Mouse (Mus musculus) thymus, postnatal 0 days (tissue): ENCODE measurements around the gene Myh6. TPM values are rescaled to one million over a fixed set of nuclear protein-coding genes. Genes with fewer than 3 reads are reported as not detected.

Experiments
- DNase-seq: peaks from one replicate; pipeline ENCODE4 v3.0.0-alpha.2; 2015; ENCODE audit warnings: low spot score
- polyA plus RNA-seq: library from polyadenylated mRNA; unstranded; fragments of >200 nt; fragmentation: Nextera tagmentation; extraction: Ambion mirVana; gene quantifications from 2 replicates; pipeline ENCODE4 v1.2.1, GENCODE M21; 2015

The Myh6 gene
- polyA plus RNA-seq, 1 experiment from 2014 or later: 0.34 TPM

DNA sequence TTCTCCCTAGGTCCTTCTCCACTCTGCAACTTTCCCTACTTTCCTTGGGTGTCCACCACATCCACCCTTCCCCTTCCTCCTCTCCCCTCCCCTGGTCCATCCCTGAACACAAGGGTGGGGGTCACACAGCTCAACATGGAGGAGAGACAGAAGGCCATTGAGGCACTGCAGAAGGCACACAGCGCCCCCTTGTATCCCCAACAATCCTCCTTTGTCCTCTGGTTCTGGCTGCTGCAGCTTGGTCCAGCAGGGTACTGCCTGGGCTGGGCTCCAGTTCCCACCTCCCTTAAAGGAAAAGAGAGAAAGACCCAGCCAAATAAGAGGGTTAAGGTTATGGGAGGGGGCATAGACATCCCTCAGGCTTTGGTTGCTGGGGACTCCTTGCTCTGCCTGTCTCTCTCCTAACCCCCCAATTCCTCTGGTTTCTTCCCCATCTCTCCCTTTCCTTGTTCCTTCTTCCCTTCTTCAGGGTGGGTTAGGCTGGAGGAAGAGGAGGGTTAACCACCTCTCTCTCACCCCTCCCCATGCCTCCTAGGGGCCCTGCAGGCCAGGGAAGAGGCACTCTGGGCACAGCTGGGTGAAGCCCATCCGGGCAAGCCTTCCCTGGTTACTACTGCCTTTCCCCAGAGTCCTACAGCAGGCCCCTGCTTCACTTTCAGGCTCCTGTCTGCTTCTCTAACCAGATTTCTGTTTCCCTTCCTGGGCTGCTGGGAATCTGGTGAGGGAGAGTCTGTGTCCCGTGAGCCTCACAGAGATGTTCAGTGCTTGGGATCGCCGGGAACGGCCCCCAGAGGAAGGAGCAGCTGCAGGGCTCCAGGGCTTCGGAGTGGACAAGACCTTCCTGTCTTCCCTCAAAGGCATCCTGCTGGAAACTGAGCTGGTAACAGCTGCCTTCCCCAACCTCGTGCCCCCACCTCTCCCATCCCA, 30.6 kb downstream of the Myh6 start, which contains the start of gene Cmtm5:
Gene Cmtm5 (plus strand): TSS at position 358 of the 927 bp plus-strand sequence.
- no peak for DNase-seq

DNA sequence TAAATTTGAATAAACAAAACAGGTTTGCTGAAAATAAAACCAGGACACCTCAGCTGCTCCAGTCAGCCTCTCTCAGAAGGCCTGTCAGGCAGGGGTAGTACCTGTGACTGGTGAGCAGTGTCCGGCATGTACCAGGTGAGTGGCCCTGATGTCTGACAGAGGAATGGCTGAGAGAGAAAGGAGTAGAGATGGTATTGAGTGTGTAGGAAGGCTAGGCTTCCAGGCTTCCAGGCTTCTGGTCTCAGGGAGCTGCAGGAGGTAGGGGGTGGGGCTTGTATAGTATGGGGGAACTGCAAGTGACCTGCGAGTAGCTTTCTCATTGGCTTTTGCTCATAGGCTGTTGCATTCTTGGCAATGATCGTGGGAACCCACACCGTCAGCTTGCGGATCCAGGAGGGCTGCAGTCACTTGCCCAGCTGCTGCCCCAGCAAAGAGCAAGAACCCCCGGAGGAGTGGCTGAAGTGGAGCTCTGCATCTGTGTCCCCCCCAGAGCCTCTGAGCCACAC, 34.0 kb downstream of the Myh6 start, which contains the start of gene Il25:
Gene Il25 (plus strand): TSS at position 51 of the 506 bp plus-strand sequence.
- no peak for DNase-seq

DNA sequence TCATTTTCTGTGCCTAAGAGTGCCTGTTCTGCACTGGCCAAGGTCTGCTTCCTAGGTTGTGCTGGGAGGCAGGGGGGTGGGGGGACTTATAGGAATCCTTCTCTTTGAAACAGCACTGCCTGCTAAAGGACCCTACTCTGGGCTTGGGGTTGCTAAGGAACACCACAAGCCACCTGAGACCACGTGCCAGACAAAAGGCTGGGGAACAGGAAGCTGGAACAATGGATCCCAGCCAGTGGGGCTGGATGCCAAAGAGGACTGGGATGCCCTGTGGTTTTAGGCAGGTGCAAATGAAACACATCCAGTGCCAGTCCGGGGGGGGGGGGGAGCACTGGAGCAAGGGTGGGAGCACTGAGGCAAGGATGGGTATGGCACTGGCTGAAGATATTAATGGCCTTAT, 36.3 kb downstream of the Myh6 start:
- no peak for DNase-seq

DNA sequence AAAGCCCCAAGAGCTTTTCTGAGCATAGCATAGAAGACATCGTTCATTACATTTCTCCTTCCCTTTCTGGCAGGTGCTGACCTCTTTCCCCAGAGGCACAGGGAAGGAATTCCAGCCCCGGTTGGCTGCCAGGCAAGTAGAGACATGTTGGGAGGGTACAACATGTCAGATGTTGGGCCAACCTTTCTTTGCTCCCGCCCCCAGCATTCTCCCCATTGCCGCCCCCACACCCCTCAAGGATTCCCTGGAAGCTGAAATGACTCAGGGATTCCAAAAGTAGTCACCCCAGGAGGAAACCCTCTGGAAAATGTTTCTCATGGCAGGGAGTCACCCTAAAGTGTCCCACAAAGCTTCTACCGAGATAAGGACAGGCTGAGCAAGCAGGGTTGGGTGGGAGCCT, 36.9 kb downstream of the Myh6 start:
- no peak for DNase-seq

DNA sequence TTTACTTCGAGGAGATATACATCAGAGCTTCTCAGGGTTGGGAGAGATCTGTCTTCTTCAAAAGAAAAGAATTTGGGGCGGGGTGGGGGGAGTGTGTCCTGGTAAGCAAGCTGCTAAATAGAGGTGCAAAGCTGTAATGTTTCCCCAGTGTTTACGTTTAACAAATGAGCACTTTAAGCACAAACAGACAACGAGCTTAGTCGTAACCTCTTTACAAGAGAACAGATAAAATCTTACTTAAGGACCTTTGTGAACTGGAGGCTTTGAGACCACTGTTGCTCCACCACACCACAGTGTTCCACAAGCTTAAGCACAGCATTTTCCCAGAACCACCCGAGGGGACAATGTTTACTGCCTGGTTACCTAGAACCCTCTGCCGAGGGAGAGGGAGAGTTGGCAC, 39.4 kb downstream of the Myh6 start:
- DNase-seq: no peak

DNA sequence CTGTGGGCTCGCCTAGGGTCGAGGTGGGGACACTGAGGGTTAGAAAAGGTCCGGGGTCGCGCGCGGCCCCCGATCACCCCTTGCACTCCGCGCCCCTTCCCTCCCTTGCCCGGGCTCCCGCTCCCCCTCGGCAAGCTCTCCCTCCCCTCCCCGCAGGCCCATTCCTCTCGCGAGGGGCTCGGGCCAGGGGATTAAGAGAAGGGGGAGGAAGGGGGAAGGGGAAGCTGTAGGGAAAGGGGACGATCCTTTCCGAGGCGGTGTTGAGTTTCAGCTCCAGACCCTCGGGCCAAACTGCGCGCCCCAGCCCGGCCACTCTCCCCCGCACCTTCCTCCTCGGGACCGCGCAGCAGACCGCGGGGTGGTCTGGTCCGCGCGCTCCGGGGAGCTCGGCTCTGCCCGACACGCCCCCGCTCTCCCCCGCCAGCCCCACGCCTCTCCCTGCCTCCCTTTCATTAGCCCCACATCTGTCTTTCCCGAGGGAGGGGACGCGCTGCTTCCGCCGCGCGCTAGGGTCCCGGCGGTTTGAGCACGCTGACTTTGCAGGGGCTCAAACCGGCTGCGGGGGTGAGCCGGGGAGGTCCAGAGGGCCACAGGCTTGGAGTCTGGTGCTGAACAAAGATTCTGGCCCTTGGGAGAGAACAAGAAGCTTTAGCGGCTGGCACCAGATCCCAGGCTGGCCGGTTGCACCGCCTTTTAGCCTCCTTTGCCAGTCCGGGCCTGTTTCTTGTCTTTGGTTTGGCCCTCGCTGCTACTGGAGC, 40.1 kb downstream of the Myh6 start:
- DNase-seq: no peak

DNA sequence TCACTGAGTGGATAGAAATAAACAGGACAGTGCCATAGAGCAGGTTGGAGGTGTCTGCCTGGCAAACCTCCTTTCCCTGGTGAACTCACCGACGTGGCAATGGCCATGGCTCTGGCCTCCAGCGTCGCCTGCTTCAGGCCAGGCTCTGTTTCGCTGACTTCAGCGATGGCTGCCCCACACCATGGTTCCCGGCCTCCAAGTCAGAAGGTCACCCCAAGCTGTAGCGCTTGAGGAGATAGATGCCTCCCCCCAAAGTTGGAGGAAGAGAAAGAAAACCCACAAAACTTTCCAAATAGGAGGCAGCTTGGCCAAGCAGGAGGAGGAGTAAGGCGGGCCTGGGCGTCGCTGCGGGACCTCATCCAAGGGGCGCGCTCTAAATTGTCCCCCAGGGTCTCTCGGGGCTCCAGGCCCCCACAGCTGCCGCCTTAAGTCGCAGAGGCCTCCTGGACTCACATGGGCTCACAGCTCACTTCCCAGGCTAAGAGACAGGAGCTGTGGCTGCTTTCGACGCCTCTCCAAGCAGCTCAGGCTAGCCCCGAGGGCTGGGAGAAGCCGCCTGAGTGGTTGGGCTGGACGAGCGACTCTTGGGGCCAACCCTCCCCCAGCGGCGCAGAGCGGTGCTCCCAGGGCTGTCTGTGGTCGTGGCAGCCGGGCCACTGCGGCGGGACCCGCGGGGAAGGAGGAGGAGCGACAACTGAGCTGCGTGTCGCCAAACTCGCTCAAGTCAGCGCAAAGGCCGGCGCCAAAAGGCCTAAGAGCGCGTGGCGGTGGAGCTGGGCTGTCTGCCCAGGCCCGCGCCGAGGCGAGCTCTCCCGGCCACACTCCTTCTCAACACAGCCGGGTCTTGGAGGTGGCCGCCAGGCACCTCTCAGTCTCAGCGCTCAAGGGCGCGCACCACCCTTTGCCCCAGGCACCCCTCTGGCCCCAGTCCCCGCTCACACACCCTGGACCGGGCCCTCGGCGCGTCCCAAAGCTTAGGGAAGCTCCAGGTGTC, 41.1 kb downstream of the Myh6 start, which contains the start of gene Efs:
Gene Efs (minus strand): TSS at position 778 of the 994 bp plus-strand sequence.
- no peak for DNase-seq

DNA sequence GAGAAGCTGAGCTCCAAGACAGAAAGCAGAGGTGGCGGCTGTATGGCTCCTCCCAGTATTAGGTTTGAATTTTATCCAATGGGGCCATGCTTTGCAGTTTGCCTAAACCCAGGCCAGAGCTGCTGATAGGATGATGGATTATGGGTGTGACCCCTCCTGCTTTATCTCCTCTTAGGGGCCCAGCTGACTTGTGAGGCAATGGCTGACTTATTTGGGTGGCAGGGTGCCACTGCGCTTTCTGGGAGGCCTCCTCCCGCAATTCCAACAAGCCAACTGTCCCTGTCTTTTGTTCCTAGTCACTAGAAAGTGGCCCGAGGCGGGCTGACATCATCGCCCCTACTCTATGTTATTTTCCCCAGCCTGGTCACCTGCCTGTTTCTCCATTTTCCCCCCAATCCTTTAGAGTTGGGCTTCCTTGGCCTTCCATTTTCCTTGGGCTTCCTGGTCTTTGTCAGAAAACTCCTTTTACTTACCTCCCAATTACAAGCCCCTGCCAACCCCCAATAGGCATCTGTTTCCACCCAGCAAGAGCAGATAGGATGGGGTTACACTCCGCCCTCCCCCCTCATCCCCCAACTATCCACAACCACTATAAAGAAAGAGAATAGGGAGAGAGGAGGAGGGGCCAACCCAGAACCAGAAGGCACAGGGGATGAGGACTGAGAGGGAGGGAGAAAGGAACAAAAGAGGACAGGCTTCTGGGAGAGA, 41.9 kb downstream of the Myh6 start:
- DNase-seq: no peak

DNA sequence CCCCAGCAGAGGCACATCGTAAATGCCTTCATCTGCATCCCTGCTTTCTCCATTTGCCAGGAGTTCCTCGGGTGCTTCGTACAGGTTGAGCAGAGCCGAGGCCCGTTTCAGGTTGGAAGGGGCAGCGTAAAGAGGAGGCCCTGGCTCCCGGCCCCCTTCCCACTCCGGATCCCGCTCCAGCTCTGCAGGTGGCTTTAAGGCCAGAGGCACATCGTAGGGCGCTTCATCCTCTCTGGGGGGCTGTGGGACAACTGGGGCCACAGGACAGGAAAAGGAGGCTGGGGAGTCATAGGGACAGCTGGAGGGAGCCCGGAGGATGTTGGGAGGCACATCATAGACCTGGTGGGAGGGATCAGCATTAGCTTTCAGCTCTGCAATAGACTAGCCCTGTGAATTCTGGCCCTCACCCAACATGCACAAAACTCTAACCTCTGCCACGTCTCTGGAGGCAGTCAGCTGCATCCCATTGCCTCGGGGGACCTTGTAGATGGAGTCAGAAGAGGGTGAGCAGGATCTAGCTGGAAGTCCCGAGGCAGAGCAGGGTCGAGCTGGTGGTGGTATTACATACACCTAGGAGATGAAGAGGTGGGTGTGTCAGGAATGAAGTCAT, 46.5 kb downstream of the Myh6 start:
- DNase-seq: no peak

DNA sequence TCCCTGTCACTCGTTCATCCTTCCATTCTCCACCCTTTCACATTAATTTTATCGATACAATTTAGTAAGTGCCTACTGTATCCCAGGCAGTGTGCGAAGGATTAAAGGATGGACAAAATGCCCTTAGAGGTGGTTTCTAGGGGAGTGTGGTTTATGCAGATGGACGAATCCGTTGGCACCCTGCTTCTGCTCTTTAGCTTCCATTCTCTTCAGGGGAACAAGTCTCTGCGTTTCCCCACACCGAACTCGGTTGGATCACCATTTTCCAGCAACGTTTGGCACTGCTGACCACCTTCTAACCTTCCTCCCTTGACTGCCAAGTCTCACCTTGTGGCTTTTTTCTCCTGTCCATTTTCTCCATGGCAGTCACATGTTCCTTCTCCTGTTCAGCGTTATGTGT, 53.4 kb downstream of the Myh6 start:
- DNase-seq: no peak

DNA sequence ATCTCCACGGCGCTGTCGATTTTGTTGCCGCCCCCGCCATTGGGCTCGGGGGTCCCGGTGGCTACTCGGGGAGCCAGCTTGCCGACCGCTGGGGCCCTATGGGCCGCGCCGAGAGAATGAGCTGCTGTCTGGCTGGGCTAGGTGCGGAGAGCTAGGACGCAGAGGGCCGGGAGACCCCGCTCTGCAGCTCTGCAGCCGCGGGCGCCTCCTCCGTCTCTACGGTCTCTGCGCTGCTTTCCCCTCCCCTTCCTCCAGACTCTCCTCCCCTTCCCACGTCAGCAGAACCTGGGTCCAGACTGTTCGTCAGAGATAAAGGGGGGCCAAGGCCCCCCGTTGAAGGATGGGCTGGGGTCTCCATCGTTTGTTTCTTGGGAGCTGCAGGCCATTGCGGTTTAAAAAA, 53.8 kb downstream of the Myh6 start, which contains the start of gene Slc22a17:
Gene Slc22a17 (minus strand): TSS at position 247 of the 400 bp plus-strand sequence.
- DNase-seq: peak; percentile 29

DNA sequence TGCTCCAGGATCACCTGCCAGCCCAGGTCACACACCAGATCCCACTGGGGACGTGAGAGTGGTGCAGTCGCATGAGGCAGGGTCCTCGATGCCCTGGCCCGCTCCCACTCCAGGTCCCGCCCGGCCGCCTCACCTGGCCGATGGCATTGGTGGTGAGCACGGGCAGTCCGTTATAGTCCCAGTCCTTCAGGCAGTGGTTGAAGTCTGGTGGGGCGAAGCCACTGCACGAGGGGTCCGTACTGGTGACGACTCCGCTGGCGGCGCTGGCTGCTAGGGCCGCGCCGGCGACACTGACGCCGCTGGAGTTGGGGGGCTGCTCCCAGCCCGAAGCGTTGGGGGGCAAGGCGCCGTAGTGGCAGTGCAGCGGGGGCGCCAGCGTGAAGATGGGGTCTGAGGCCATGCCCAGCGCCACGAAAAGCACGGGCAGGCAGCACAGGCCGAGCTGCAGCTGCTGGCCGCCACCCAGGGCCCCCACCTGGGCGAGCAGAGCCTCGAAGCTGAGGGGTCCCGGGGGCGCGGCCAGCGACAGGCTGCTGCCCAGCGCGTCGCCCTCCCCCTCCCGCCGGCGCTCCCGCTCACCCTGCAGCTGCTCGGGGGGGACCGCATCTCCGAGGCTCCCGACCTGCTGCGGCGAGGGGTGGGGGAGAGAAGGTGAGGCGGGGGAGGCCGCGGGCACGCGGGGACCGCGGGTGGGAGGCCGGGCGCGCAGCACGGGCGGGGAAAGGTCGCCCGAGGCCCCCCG, 54.4 kb downstream of the Myh6 start:
- peak; percentile 20 for DNase-seq

DNA sequence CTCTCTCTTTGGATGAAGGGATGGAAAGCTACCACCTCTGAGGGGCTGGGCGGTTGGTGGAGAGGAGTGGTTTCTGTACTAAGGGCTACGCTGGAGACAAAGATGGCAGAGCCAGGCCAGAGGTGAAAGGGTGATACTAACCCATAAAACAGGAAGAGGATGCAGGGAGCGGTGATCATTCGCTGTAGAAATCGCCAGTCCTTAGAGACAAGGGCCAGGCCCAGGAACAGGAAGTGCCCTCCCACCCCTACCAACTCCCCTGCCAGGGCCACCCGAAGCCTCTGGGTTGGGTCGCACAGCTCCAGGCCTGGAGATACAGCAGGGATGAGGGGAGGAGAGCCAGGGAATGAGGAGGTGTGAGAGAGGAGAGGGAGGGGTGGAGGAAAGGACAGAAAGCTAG, 58.0 kb downstream of the Myh6 start:
- DNase-seq: no peak

DNA sequence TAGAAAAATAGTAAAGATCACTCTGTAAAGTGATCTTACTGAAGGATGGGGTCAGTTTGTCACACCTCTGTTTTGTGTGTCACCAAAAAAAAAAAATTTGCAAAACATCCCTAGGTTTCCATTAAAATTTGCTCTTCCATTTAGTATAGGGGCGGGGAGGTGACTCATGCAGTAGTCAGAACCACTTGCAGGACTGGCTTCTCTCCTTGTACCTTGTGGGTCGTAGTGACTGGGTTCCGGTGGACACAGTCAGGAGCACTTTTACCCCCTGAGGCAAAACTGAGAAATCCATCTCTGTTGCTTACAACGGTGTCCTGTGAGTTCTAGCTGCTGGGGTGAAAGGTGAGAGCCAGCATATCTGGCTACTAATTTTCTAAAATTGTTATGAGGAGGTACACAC, 63.1 kb downstream of the Myh6 start:
- DNase-seq: no peak

DNA sequence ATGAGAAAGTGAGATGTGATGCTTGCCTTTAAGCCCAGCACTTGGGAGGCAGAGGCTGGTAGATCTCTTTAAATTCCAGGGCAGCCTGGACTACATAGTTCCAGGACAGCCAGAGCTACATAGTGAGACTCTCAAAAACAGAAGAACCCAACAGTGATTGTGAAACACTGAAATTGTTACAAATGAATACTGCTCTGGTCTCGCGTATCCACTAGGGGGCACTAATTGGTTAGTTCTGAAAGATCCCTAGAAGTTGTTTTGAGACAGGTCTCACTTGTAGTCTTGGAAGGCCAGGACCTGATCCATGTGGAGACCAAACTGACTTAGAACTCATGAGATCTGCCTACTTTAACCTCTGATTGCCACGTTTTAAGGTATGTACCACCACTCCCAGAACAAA, 66.3 kb downstream of the Myh6 start:
- peak; percentile 76 for DNase-seq

DNA sequence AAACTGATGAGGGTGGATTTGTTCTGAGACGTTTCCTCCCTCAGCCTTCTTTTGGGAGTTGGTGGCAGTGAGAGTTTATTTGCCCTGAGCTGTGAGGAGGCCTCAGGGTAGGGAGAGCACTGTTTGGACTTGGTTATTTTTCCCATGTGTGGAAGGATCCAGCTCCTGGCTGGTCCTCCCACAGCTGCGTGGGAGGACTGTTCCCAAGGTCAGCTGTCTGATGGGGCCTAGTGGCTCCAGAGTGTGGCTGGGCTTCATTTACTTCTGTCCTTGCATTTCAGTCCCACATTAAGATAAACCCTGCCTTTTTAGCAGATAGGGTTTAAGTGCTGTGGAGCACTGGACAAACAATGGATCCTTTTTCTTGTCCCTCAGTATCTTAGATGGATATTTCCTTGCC, 69.3 kb downstream of the Myh6 start:
- DNase-seq: no peak

DNA sequence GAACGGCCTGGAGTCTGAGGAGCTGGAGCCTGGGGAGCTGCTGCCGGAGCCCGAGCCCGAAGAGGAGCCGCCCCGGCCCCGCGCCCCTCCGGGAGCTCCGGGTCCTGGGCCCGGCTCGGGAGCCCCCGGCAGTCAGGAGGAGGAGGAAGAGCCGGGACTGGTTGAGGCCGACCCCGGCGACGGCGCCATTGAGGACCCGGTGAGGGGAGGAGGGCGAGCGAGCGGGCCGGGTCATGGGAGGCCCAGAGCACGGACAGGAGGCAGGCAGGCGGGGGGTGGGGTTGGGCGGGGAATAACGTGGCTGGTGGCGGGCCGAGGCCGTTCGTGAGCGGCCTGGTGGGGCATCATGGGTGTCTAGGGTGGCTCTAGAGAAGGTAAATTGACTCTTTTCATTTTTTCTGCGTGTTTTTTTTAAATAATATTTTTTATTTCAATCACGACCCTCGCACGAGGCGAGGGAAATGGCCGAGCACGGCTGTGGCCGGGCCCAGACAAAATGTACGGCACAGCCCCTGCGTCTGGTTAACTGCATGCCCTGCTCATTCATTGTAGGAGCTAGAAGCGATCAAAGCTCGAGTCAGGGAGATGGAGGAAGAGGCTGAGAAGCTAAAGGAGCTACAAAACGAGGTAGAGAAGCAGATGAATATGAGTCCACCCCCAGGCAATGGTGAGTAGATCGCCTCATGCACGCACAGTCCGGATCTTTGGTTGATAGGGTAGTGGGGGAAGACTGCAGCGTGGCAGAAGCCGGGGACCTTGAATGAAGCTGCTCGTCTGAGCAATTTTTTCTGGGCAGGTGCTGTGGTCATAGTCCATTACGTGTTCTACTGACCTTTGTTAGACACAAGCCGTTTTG, 72.2 kb downstream of the Myh6 start:
- DNase-seq: peak; percentile 14

DNA sequence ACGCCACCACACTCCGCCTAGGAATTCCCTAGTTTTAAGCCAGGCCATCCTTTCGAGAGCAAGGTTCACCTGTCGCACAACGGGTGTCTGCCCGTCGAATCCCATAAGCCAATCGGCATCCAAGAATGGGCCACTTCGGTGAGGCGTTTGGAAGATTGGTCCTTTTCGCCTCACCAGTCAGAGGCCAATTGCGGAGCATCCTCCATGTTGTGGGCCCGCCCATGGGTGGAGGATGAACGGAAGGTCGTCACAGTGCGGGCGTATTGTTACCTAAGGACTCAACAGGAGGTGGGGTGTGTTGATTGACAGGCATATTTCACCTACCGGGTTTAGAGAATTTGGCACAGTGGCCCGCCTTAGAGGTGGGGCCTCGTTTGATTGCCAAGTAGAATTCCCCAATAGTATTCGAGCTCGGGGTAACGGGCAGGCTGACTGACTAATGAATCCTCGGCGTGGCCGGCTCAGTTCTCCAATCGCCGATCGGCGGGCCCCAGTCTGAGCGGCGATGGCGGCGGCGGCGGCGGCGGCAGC, 73.0 kb downstream of the Myh6 start:
- peak; percentile 99 for DNase-seq
